Mouse (Mus musculus) hindlimb bud, embryonic 11.5 days (tissue): ENCODE measurements around the gene BC035044.
"Not testable (repeated sequence)": the region's sequence is repeated elsewhere in the genome, so short reads cannot be mapped to it uniquely, and the experiment has no call there.

ENCODE experiments used
- DNase-seq: peaks from one replicate; pipeline ENCODE4 v3.0.0-alpha.2; 2012; ENCODE audit warnings: low read depth, low spot score; ENCODE audit errors: extremely low spot score

The BC035044 gene

DNA sequence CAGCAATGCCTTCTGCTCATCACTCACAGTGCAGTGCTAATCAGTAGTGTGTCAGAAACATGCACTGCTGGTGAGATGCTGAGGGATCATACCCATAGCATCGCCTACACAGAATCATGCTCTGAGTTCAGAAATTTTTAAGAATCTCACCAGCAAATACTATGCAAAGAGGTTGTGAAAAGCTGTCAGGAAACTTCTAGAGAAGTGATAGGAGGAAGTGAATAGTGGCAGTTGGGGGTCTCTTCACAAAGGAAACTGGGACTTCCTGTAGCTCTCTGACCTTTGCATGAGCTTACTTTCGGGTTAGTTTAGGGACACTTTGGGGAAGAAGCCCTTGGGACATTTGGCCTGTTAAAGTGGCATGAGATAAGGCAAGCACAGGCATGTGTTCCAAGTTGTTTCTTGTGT is at the start of gene BC035044:
Gene BC035044 (minus strand): TSS at position 179 of the 408 bp plus-strand sequence.
- no peak for DNase-seq

DNA sequence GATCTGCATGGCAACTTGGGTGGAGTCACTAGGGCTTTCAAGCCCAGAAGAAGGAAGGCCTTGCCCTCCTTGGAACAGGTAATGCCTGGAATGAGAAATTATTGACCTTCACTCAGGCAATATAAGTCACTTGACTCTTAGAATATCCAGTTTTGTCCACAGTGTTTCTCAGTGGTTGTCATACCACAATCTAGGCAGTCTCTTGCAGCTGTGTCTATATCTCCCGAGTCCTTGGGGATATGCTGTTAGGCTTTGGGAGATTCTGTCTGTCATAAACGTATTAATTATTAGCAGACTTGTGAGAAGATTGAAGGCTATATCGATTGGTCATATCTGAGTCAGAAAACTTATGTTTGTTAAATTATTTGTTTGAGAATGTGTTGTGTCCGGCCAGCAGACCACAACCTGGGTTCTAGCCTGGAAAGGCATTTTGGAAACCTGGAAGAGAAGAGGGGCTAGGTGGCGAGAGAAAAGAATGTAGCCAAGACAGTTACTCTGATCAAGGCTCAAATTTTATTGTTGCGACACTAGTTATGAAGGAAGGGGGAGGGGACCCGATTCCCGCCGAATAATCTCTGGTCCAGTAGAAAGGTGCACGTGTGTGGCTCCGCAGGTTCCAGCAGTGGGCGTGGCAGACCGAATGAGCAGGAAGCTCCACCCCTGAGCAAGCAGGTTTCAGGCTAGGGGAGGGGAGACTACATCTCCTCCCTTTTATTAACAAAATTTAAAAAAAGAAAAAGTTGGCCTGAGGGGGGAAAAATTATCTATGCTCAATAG is 45.2 kb upstream of the BC035044 start:
- DNase-seq, result not testable (repeated sequence)

DNA sequence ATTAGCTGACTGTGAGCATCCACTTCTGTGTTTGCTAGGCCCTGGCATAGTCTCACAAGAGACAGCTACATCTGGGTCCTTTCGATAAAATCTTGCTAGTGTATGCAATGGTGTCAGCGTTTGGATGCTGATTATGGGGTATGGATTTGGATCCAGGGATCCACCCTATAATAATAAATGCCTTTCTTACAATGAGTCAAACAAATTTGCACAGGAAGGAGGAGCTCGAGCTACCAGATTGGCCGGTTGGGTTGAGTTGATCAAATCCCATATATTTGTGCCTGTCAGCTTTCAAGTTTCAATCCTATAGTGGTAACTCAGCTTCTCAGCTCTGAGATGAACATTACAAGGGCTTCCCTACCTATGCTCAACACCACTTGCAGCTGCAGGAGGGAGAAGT is 43.2 kb upstream of the BC035044 start, which contains the start of gene Clec2g:
Gene Clec2g (plus strand): TSS at position 301 of the 400 bp plus-strand sequence.
- not testable (repeated sequence) for DNase-seq

DNA sequence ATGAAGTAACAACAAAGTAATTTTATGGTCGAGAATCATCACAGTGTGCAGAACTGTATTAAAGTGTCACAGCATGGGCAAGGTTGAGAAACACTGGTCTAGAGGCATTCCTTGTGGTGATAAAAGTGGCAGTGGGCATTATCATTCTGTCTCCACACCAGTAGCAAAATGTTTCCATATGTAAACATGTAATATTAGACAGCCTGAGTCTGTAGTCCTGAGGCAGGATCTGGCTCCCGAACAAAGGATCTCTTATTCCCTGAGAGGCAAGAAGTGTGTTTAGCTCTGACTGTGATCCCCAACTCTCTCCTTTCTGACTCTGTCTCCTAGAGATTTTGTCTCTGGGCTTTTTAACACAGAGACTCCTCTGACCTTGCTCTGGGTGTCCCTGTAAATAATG is 42.1 kb upstream of the BC035044 start:
- DNase-seq, result no peak

DNA sequence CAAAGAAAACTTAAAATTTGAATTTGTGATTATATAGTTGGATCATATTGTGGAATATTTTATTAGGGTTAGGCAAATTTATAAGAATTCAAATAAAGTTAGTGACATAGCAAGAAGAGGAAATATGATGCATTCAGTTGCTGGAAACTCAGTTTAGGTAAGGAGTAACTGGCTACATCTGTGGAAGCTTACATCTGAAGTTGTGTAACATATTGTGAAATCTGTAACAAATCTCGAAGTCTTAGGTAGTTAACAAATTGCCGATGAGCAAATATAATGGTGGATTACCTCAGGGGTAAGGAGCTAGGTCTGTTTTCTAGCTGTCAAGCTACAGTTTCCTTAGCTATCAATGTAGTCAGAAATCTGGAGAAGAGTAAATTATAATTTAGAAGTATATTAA is 26.4 kb upstream of the BC035044 start:
- no peak for DNase-seq

DNA sequence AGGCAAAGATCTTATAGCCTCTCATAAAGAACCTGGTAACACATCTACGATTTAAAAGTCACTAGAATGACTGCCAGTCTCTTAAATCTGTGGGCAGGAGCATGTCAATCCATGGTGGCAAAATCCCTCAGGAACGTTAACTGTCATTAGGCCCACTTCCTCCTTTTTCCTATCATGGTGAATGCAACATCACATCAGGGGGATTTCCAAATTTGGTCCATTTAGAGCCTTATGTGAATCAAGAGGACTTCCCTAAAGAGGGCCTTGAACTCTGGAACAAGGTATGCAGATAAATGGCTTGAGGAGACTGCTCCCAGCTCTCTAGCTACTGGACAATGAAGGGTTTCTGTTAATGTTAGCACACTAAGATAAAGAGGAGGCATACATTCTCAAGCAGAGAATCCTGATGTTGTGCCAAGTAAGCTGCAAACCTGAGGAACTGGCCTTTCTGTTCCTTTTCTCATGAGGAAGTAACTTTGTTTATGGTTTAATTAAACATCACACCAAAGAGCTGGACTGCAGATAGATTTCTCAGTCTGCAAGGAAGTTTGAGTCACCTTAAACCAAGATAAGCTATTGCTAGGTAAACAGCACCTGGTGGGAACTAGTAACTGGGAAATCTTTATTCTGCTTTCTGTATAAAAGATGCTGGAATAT is 22.8 kb upstream of the BC035044 start:
- DNase-seq, result no peak

DNA sequence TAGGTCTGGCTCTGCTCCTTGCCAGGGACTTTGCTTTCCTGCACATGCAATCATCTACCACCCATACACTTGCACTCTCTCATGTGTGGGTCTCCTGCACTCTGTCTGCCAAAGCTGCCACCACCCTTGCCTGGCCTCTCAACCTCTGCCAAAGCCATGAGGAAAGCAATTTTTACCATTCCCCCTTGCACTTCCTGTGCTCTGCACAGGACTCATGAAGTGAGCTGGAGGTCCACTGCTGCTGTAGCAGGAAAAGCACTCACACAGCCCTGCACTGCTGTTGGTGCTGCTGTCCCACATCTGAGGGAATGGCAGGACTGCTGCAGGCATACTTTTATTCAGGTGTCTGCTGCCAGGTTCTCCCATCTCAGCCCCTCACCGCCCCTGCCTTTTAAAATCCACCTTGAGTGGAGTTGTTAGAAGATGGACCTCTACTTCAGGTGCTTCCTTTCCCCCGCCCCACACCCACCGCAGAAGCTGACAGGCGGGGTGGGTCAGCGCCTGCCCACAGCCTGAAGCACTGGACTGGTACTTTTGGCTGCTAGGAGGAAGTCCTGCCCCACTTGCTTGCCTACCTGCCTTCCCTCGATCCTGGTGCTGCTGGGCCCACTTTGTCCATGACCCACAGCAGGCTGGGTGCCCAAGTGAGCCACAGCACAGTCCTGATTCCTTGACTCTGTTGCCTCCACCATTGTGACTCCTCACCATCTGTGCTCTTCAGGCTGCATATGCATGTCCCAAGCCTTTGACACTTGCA is 10.0 kb upstream of the BC035044 start:
- DNase-seq, result not testable (repeated sequence)

DNA sequence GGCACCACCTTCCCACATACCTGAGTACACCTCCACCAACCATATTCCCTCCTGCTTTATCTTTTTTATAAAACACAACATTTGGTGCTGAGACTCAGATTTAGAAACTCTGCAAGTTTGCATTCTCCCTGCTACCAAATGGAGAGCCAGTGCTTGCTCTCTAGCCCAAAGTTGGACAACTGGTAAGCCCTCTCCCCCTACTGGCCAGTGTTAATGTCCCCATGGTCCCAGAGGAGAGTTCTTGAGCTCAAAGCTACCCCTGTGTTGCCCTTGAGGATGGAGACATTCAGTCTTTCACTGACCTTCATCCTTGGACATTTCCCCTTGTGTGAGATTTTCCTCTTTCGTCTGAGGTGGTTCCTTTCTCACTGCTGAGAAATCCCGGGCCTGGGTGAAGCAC is 9.1 kb upstream of the BC035044 start:
- DNase-seq, result no peak

DNA sequence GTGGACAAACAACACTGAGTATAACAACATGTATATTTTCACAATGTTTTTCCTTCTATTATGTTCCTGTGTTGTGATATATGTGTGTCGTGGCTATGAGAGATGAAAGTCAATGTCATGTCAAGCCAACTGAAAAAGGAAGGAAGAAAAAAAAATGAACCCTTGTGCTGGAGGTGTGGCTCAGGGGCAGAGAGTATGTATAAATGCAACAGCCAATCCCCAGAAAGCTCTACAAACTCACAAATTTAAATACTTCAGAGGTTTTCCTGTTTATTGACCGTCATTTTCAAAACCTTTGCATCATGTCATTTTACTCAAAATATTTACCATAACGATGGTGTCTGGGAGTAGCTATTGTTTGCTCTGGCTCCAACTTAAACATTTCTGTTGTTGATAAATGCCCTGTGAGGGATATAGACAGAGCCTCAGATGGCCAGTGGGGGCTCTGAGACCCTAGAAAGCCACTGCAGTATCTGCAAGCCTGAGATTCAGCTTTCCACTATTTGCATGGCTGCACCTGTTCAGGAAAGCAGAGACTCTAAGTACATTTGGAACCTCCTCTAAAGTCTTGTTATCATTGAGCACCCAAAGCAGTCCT is 4.6 kb upstream of the BC035044 start:
- DNase-seq, result no peak

DNA sequence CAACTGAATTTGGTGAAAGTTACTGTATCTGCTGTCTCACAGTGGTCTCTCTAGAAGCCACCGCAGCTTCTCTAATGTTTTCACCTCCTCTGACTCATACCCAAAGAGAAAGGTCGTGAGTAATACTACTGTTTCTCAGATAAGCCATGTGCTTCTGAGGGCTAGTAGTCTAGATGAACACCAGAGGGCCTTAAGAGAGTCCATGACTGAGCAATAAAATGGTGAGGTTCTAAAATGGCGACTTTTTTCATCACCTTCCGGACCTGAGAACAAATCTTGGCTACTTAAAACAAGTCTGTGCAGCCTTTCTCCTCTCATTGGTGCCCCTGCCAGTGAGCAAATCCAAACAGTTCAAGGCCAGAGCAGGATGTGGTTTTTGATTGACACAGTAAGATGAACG is 2.1 kb downstream of the BC035044 start:
- no peak for DNase-seq

DNA sequence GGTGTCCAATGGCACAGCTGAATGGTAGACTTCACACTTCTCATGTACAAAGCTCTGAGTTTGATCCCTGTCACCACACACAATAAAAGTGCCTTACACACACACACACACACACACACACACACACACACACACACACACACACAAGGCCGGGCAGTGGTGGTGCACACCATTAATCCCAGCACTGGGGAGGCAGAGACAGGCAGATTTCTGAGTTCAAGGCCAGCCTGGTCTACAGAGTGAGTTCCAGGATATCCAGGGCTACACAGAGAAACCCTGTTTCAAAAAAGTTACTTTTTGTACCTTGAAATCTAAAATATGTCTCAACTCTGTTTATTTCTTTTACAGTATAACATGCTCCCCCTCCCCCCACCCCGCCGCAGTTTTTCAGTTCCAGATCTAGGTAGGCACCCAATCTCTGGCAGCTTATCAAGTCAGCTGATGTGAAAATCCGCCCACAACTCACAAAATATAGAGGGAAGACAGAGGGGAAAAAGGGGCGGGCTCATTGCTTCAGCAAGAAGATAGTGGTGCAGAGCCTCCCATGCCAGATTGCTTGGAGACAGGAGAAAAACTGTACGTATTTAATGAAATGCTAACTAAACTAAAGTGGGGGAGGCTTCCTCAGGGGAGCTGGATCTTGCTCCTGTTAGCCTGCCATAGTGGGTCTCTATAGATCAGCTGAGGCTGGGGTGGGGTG is 3.7 kb downstream of the BC035044 start, which contains the start of gene Clec2i:
Gene Clec2i (plus strand): TSS at position 498 of the 700 bp plus-strand sequence.
- DNase-seq, result not testable (repeated sequence)

DNA sequence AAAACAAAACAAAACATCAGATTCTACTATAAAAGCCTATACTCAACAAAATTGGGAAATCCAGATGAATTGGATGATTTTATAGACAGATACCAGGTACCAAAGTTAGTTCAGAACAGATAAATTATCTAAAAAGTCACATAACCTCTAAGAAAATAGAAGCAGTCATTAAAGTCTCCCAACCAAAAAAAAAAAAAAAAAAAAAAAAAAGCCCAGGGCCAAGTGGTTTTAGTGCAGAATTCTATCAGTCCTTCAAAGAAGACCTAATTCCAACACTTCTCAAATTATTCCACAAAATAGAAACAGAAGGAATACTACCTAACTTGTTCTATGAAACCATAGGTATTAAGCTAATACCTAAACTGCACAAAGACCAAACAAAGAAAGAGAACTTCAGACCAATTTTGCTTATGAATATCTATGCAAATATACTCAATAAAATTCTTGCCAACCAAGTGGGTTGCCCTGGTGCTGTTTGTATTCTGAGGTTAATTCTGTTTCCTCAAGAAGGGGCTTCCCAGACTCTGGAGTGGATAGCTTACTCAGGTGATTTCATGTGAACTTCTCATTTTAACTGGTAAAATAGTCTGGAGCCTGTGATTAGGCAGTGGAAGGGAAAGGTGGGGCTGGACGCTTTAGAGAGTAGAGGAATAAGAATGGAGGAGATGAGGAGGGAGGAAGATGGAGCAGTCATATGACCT is 18.9 kb downstream of the BC035044 start:
- DNase-seq, result no peak

DNA sequence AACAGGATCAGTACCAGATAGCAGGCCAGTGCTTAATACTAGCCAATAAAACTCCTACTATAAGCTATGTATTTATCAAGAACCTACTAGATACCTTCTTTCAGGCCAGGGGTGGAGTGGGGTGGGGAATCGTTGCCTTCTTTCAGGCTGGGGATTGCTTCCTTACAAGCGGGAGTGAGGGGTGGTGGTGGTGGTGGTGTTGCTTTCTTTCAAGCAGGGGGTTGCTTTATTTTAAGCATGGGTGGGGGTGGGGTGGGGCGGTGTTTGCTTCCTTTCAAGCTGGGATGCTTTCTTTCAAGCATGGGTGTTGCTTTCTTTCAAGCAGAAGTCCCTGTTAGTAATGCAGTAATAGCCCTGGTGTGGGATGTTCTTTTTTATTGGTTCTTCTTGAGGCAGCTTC is 22.1 kb downstream of the BC035044 start:
- DNase-seq, result no peak

DNA sequence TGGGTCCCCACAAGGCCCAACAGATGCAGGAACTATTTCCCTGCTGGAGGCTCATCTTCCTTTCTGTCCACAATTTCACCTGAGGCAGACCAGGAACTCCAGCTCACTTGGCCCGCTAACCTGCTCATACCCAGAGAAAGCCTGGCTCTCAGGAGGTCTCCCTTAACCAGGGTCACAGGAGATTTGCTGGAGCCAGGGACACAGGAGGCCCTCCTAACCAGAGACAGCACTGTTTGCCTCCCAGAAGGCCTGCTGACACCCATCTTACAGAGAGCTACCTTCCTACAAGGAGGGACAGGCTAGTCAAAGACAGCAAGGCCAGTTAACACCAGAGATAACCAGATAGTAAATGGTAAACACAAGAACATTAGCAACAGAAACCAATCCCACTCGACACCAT is 33.0 kb downstream of the BC035044 start:
- DNase-seq, result no peak

DNA sequence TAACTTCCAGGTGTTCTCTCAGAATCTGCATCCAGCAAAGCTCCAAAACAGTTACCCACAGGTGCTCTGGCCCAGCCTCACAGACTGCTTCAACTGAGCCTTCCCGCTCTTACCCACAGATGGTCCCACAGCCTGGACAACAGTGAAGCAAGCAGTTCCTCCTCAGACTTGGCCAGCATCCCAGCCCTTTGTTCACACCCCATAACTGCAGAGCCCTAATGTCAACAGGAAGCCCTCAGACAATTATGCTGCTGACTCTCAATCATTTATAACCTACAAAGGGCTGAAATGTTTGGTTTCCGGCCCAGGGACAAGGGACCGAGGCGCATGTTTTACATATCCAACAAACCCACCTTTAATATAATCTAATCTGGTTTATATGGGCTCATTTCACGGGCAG is 34.7 kb downstream of the BC035044 start:
- no peak for DNase-seq

DNA sequence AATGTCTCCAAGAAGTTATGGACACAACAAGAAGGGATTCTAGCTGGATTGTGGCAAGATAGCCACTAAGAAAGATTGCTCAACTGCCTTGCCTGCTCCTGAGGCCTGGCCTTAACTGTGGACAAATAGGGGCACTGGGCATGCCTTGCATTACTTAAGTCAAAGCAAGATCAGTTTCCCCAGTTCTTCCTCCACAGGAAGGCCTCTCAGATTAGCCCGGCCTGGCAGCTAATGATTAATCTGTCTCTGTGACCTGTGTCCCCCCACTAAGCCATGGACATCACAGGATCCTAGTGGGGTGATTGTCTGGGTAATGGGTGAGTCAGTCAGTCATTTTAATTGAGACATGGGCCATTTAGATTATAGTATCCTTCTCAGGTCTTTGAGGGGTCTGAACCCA is 35.4 kb downstream of the BC035044 start:
- DNase-seq, result no peak

DNA sequence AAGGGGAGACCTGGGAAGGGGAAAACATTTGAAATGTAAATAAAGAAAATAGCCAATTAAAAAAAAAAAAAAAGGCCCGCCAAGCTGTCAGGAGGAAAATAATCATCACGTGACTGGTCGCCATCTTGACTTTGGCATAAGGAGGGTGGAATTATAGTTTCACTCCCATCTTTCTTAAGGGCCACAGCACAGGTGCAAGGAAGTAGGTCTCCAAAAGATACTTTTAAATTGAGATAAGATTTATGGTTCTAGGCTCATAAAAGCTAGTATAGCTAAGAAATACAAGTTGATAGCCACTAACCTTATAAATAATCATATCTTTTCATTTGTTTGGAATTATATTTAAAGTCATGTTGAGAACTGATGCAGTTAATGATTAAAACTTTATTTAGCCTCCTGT is 36.0 kb downstream of the BC035044 start:
- DNase-seq, result no peak

DNA sequence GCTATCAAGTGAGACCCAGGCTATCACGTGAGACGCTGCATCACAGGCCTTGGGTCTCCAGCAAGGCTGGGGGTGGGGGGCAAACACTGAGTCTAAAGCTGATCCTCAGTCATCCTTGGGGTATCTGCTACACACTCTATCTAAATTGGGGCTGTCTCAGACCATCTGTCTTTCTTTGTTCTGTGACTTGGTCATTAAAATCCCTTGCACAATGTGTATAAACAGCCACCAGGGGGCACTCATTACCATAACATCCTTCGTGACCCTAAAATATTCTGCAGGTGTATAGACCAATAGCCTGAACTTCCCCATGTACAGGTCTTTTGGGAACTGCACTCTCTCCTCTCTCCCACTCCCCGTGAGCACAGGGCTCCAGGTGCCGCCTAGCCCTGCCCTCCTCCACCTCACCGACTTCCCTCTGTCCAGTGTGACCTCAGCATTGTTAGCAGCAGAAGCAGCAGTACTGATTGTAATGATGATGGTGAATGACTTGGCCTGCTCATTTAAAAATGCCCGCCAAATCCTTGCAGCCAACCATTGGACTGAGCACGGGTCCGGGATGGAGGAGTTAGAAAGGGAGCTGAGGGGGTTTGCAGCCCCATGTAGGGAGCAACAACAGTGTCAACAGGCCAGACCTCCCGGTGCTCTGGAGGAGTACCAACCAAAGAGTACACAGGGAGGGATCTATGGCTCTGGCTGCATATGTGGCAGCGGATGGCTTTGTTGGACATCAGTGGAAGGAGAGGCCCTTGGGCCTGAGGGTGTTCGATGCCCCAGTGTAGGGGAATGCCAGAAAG is 36.7 kb downstream of the BC035044 start:
- DNase-seq, result no peak

DNA sequence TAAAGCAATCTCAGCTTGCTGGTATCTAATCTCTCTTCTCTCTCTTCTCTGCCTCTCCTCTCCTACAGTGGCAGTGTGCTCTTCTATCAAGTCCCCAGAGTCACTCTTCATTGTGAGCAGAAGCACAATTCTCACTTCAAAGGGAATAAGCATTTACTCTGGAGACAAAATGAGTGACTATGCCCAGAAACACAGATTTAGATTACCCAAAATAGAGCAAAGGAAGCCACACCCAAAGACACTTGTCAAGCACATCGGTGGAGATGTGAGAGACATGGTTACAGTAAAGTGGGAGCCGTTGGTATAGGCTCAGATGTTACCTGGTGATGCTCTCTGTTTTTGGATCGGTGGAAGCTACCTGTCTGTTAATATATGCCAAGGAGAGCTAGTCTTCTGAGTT is 38.2 kb downstream of the BC035044 start:
- DNase-seq, result no peak
